Mouse (Mus musculus): ENCODE results near the gene Trak1. TPM values are rescaled to one million over a fixed set of nuclear protein-coding genes. Genes with fewer than 3 reads are reported as not detected.

The Trak1 gene
- total RNA-seq, 2 experiments from 2014 or later = 180 to 193 TPM

DNA sequence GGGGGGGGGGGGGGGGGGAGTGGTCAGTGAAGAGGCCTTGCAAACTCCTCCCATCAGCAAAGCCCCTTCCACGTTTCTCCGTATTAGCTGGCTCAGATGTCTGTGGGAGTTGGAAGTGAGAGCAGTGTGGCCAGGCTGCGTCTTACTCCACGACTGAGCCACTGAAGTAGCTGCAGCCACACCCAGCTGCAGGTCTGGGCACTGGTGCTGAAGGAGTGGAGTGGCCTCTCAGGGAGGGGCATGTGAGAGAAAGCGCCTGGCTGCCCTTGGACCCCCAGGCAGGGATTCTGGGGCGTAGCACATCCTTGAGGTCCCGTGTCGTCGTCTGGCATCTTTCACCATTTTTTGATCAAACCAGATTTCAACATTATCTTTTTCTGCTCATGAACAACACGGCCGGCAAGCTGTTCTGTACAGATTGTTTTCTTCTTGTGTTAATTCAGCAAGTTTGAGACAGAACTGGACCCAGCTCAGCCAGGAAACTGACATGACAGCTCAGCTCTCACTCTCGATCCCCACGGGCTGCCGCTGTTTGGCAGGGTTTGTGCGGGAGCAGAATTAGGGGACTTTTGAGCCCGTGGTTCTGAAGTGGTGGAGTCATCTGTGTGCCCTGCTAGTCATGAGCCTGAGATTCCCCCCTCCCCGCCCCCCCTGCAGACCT, 100.9 kb downstream of the Trak1 start:
- peak; percentile 38 for DNase-seq

DNA sequence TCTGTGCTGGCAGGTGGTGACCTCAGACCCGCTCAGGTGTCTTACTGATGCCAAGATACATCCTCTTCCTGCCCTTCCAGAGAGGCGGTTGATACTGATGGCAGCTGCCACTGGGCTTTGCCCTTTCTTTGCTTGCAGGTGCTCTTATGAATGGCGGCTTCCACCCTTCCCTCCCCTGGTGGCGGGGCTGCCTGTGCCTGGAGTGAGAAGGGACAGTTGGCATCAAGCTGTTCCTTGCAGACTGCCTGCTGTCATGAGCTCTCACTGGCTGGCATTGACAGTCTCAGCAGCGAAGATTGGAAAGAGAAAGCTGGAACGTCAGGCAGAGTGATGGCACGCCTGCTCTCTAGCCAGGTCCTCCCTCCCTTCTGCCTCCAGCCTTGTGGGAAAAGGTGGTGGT, 101.5 kb downstream of the Trak1 start:
- peak; percentile 45 for DNase-seq

DNA sequence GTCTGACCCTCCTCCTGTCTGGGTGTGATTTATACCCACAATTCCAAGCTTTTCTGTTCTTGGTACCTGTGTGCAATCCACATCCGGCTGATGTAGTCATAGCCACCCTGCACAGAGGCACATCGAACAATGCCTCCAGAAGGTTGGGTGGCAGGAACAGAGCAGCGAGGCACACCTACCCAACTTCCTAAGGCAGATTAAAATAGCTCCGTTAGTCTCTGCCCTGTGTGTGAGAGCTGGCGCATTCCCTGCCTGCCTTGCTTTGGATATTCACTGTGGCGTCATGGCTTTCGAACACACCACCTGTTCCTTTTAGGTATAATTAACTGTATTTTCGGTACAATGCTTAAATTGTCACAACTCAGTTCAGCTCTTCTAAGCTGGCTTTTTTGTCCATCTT, 103.3 kb downstream of the Trak1 start:
- no peak for DNase-seq

DNA sequence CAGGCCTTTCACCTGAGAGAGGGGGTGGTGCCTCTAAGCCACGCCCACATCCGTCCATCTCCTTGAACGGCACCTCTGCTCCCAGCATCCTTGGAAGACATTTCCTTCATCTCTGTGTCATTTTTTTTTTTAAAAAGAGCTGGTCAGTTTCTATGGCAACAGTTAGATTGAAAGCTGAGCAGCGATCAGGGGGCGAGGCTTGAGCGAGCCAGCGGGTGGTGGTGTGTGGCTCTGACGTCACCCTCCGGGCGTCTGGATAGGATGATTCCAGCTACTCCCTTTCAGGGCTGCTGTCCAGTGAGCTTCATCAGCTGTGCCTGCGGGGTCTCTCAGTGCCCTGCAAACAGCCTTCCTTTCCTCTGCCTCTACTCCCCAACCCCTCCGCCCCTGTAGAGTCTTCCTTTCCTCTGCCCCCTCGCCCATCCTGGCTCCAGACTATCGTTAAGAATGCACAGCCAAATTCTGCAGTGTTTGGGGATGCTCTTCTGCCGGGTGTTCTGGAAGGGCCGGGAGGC, 105.9 kb downstream of the Trak1 start:
- no peak for DNase-seq

DNA sequence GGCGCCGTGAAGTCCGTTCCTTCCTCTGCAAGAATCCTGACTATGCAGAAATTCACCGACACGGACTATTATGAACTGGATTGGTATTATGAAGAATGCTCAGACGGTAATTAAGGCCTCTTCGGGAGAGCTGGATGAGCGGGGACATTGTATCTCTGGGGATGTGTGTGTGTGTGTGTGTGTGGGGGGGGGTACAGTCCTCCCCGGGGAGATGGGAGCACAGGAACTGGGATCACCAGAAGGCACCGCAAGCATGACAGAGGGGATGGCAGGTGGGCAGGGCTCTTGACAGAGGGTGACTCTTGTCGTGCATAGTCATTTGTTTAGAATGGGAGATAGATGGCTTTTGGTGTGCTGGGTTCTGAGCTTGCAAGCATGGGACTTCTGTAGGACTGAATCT, 106.4 kb downstream of the Trak1 start:
- no peak for DNase-seq

DNA sequence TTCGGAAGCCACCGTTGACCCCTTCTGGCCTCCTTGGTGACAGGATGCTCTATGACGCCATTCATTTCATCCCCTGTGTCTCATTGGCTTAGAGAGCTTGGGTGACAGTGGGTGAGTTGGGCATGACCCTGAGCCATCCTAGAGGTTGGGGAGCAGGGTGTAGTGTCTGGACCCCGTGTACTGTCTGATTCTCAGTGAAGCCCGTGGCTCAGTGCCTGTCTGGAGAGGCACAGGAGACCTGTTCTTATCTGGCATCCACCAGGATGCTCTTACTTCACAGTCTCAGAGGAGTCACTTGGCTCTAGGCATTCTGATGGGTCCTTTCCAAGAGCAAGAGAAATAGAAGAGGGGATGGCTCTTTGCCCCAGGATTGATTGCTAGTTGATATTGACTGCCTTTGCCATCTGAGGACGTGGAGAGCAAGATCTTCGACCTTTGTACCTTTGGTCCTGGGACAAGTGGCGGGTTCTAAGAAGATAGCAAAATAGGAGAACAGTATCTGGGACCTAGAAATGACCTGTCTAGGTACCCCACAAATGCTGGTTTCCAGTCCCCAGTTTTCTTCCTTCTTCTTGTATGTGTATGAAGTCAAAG, 107.9 kb downstream of the Trak1 start:
- DNase-seq = no peak

DNA sequence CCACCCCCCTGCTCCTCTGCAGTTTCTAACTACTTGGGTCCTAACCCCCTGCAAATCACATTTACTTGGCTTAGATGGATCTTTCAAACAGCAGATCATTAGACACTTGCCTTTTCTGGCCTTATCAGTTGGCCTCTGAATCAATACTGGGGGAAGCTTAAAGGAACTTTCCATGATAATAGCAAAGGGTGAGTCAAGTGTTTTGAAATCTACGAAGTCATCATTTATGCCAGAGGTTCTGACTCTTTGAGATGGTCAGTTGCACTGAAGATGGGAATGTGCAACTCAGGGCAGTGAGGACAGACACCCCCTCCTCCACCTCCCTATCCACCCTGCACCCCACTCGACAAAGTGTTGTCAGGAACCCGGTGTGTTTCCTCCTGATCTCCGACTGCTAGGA, 108.5 kb downstream of the Trak1 start:
- DNase-seq = no peak

DNA sequence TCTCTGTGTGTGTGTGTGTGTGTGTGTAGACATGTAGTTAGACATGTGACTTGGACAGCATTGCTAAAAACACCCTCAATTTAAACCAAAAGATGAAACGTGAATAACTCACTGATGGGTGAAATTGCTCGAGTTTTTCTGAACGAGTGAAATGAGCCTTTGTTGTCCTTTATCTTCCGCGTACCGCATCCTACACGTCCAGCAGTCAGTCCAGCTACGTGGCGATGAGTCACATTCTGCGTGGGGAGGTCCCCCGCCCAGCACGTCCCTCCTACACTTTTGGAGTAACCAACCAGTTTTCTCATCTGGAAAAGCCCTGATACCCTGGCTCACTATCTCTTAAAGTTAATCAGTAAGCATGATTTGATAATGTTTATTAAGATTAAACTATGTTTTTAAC, 116.9 kb downstream of the Trak1 start:
- no peak for DNase-seq

DNA sequence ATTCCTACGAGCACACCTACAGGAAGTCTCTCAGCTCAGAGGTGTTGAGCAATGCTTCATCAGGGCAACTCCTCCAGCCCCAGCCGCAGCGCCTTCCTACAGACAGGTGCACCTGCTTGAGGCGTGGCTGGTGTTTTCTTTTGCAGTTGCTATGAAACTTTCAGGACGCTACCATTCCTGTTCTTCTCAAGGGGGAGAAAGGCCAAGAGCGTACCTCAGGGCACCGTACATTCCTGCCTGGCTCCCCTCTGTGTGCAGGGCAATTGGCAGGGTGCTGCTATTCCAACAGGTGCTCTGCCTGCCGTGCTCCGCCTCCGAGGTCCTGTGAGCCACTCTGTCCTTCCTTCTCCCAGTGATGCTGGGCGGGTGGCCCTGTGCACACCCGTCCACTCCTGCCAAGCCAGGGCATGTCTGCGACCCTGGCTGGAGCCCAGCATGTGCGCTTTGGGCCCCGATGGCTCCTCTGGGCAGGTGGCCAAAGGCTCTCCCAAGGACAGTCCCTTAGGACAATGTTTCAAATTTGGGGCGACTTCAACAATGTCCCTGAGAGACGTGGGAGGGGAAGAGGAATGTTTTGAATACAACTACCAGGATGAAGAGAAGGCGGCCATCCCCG, 118.4 kb downstream of the Trak1 start:
- peak; percentile 32 for DNase-seq

DNA sequence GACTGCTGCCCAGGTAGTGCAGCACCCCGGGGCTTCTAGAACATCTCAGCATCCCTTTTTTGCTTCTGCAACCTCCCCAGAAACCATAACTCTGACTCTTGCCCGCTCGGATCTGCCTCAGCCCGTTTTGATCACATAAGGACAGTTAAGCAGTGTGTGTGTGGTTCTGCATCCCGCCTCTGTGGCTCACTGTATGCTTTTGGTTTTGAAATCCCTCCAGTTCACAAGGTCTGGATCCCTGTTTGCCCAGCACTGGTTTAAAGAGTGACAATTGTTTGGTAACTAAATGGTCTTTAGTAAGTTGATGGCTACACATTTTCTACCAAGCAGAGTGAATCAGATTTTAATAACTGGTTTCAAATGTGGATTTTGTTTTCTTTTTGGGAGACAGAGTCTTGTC, 119.2 kb downstream of the Trak1 start:
- no peak for DNase-seq

DNA sequence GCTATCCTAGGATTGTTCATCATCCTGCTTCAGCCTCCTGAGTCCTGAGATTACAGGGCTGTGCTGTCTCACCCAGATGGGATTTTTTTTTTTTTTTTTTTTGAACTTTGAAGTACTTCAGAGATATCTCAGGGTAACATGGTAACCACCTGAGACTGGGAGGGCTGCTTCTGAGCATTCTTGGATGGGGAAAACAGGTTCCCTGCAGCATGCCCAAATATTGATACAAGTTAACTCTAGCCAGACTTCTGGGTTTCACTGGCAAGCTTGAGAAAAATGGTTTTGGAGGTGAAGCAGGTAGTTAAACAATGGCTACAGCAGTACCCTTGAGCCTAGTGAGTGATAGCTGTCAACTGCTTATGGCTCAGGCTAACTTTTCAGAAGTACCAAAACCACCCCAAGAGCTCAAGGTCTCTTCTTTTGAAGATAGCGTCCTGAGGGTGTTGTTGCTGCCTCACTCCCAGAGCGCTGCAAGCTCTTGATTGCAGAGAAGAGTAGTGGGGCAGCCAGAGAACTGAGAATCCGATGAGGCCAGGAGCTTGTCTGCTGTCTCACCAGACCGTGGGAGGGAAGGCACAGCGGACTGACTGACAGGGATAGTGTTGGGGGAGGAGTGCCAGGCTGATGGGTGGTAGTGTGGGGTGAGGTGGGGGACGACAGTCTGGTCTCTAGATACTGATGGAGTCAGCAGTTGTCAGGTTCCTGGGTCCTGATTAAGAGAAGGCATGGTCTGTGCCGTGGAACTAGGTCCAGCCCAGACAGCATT, 119.8 kb downstream of the Trak1 start:
- no peak for DNase-seq

DNA sequence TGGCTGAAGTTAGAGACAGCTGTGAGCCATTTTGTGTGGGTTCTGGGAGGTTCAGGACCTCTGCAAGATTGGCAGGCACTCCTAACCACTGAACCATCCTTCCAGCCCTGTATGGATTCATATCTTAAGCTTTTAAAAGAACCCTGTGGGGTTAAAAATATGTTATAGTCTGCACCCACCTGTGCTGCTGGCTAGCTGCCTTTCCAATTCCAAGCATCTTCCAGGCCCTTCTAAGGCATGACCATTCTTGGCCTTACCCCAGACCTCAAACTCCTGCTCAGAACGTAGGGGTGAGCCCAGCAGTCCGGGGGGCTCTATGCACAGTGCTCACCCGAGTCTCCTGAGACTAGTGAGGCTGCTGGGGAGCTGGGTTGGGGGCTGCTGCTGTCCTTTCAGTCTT, 121.7 kb downstream of the Trak1 start:
- no peak for DNase-seq

DNA sequence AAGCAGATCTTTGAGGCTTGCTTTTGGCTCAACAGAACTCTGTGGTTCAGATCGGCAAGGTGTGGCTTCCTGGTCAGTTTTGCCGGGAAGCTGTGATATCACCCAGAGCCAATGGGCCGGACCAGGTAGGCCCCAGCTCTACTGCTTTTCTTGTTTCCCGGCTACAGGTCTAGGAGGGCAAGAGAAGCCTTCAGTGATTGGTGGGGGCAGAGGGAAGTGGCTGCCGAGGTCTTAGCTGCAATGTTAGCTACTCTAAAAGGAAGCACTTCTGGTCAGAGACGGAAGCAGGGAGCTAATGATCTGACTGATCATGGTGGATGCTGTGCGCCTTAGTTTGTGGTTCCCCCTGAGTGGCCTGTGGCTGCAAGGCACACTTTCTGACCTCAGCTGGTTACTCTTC, 122.3 kb downstream of the Trak1 start:
- no peak for DNase-seq

DNA sequence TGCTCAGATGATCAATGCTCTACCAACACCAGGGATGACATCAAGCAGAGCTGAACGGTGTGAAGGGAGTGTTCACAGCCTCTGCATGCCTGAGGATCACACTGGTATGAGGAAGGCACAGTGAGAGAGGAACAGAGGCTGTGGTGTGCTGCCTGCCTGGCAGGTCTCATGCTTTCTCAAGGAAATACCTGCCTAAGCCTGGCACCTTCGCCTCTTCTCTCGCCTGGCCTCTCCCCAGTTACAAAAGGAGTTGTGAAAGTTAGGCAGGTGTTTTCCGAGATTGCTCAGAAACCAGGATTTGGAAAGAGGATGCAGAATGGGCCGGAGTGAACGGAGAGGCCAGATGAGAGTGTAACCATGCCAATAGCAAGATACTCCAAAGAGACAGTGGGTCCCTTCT, 123.5 kb downstream of the Trak1 start:
- DNase-seq = no peak

DNA sequence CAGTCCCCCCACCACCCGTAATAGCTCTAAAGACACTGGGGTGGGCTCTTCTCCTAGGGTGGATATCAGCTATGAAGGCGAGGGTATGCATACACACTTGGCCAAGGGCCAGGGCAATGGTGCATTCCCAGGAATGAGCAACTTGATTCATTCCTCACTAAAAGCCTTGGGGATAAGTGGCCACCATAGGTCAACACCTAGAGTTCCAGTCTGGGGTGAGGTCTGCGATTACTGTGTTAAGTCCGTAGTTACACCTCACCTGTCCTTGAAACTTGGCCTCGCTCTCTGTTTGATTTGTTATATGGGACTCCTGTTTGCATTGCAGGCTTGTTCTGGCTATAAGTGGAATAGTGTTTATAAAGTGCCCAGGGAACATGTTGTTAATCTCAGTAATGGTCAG, 125.1 kb downstream of the Trak1 start:
- no peak for DNase-seq

DNA sequence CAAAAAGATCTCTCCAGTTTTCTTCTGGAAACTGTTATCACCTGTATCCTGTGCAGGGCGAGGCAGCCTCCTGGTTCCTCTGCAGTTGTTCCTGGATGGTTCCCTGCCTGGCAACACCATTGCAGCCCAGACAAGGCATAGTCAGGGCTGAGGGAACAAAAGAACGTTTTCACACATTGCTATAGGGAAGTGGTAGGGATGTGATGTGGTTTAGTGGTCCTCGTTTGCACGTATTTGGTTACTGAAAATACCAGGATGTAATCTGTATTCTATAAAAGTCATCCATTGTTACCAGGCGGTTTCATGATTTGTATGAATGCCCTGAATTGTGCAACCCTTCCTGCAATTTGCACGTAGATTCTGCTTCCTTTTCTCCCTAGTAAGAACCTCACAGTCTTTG, 126.3 kb downstream of the Trak1 start:
- no peak for DNase-seq

DNA sequence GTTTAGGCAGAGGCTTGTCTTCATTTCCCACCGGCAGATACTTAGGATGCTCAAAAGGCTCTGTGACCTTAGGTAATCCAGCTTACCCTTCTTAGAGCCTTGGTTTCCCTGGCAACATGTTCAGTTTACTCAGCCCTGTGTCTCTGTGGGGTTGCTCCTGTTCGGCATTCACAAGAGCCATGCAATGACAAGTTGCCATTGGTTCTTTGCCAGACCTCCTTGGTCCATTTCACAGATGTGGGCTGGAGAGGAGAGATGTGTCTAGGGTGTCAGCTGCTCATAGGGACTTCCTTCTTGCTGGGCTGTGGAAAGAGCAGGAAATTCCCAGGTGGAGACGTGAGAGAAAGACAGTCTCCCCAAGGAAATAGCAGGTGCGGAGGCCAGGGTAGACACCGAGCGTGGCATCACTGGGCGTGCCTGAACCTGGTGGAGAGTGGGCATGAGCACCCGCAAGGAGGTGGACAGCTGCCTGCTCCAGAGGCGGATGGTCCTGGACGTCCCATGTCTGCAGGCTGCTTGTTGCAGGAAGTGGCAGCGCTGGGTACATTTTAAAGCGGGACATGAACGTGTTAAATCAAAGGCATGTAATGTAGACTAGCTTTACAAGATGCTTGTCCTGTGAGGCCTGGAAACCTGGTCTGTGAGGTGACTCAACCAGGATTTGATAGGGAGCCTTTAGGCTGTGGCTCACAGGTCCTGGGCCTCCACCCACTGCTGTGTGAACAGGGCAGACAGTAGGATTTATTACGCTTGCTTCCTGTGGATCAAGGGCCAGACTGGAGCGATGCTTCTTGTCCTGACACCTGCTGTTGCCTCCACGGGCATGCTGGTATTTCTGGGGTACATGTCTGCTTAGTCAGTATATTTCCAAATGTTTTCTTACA, 127.2 kb downstream of the Trak1 start:
- no peak for DNase-seq

DNA sequence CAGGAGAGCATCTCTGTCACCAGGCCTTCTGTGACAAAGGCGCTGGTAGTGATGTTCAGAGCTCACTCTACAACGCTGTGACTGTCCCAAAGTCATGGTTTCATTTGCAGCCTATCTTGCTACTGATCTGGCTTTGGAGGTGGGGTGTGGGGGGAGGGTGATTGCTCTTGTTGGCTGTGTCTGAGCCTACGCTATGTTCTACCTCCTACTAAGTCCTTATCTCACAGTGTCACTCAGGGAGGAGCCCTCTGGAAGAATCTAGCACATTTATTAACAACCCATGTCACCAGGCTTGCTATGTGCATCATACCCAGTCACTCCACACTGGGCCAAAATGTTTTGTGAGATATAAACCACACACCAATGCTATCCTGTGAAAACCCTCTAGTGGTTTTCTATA, 129.1 kb downstream of the Trak1 start:
- DNase-seq = no peak

DNA sequence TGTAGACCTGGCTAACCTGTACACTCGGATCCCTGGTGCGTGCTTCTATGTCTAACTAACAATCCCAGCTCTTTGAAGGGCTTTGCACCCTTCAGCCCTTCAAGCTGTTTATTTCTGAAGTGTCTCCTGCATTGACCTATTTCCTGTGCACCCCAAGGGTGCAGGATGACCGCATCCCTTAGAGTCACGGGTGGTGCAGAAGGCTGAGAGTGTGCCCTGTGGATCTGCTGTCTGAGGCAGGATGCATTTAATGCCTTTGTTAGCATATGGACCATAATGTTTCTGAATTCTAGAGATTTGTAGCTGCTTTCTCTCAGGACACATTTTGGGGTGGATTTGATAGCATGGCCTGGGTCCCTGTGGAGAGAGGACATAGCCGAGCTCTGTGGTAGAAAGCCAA, 129.6 kb downstream of the Trak1 start:
- no peak for DNase-seq

DNA sequence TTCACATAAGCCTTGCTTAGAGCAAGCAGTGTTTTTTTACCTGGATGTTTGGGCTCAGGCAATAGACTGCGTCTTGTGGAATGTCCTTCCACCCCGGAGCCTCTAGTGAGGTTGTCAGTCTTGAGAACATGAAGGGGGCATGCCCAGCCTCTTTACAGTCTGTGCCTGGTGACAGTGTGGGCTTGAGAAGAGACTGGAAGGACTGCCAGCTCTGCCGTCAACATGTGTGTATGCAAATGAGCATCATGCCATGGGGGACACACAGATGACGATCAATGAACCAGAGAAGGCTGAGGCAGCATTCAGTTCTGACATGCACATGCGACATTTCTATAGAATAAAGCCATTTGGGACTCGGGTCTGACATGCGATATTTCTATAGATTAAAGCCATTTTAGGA, 132.3 kb downstream of the Trak1 start:
- DNase-seq = no peak

DNA sequence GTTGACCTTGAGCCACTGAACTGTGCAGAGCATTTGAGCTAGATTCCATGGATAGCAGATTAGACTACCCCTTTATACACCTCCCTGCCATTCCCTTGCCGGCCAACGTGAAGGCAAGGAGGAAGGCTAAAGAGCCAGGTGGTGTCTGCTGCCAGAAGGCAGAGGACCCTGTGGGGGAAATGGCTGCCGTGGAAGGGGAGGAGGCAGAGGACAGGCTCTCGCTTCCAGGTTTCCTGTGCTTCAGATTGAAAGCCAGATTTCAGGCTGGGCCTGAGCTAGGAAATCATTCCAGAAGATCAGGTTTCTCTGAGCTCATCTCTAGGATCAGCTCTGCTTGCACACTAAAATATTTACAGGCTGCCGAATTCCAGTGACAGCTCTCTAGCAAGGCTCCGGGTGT, 133.1 kb downstream of the Trak1 start:
- peak; percentile 63 for DNase-seq
